Mouse (Mus musculus) stomach, embryonic 15.5 days (tissue): ENCODE results near the gene Sash3. TPM values are rescaled to one million over a fixed set of nuclear protein-coding genes. Genes with fewer than 3 reads are reported as not detected.

Experiments used
- polyA plus RNA-seq: library from polyadenylated mRNA; unstranded; fragments of >200 nt; fragmentation: Nextera tagmentation; extraction: Ambion mirVana; gene quantifications from 2 replicates; pipeline ENCODE4 v1.2.1, GENCODE M21; 2015

Gene Sash3
- polyA plus RNA-seq, 1 experiment from 2014 or later, result 3.7 TPM

Other genes starting within 250 kb of the Sash3 start
- 19.4 and 21.9 TPM in 2 replicates for gene Ocrl, start 234.0 kb upstream of the Sash3 start, polyA plus RNA-seq
- gene Apln, start 111.6 kb upstream of the Sash3 start, polyA plus RNA-seq, result 6.3 and 8.3 TPM in 2 replicates
- 1.4 and 1.5 TPM in 2 replicates for gene Xpnpep2, start 37.7 kb upstream of the Sash3 start, polyA plus RNA-seq
- 6.2 and 7.6 TPM in 2 replicates for gene Zdhhc9, start 62.4 kb downstream of the Sash3 start, polyA plus RNA-seq
- gene Utp14a, start 110.4 kb downstream of the Sash3 start, polyA plus RNA-seq, result 15.6 and 18.0 TPM in 2 replicates
- gene Bcorl1, start 194.9 kb downstream of the Sash3 start, polyA plus RNA-seq, result 5.4 and 6.0 TPM in 2 replicates